12 mouse cellular contexts compared by ENCODE assay signal in genomic region chr19:45176269-45176668, GRCm38 (mm10). TPM values are rescaled to one million over a fixed set of nuclear protein-coding genes. Genes with fewer than 3 reads are reported as not detected.
DNase-seq lines count a peak whose midpoint lies in the region; ATAC-seq and TF ChIP-seq lines count a peak whose summit lies in the region.
"Had no signal": no experiment of that assay in that cellular context is flagged by ENCODE, and none has a peak within 500 bp of the region (broad histone marks: within the 10 kb centered on the region; RNA-seq: fewer than 3 reads in every experiment).

No protein-coding gene starts in this region.

- H3K9ac ChIP-seq in lung, postnatal 0 days (replicated peaks; ENCODE audit: low read depth) = no peak overlapping the region
- H3K9ac ChIP-seq in forebrain, embryonic 16.5 days (replicated peaks; ENCODE audit: low read depth, low read length) = no peak overlapping the region
- H3K9ac ChIP-seq: forebrain, embryonic 12.5 days; hindbrain, embryonic 12.5 days; midbrain, embryonic 12.5 days had no signal

- TF ChIP-seq CTCF in lung, postnatal 0 days (IDR thresholded peaks at IDR 0.05) = no peak

- H3K27me3 ChIP-seq in lung, postnatal 0 days (replicated peaks; ENCODE audit: insufficient read depth, low read length) = no peaks in the 10 kb centered on the region
- peaks cover 2% of the 10 kb centered on the region for H3K27me3 ChIP-seq in forebrain, embryonic 16.5 days (replicated peaks; ENCODE audit: control insufficient read depth, insufficient read depth, low read length)

- TF ChIP-seq EP300 in lung, postnatal 0 days (IDR thresholded peaks at IDR 0.05) = no peak

- H3K4me3 ChIP-seq in lung, postnatal 0 days (ENCODE audit: low read depth, low read length) = no peak overlapping the region
- H3K4me3 ChIP-seq in forebrain, embryonic 16.5 days (replicated peaks; ENCODE audit: low read length) = no peak overlapping the region
- H3K4me3 ChIP-seq: forebrain, embryonic 12.5 days; hindbrain, embryonic 12.5 days; midbrain, embryonic 12.5 days had no signal

- H3K4me1 ChIP-seq in lung, postnatal 0 days (ENCODE audit: insufficient read depth, low read depth, low read length) = no peaks in the 10 kb centered on the region
- H3K4me1 ChIP-seq in forebrain, embryonic 16.5 days (replicated peaks; ENCODE audit: control insufficient read depth, insufficient read depth, low read length) = peaks cover 4% of the 10 kb centered on the region; the same call in 1 of the 2 replicates
- H3K4me1 ChIP-seq: hindbrain, embryonic 12.5 days had no signal

- H3K4me2 ChIP-seq in lung, postnatal 0 days (replicated peaks; ENCODE audit: low read depth, low read length) = no peak overlapping the region
- no peak overlapping the region for H3K4me2 ChIP-seq in forebrain, embryonic 16.5 days (ENCODE audit: low read length)
- H3K4me2 ChIP-seq: hindbrain, embryonic 12.5 days had no signal

- WGBS in lung, postnatal 0 days = 47% methylated on average over 8 of the region's 8 CpGs
- WGBS in forebrain, embryonic 16.5 days = 78% methylated on average over 8 of the region's 8 CpGs

- H3K36me3 ChIP-seq in lung, postnatal 0 days (ENCODE audit: insufficient read depth, low read length) = no peaks in the 10 kb centered on the region
- no peaks in the 10 kb centered on the region for H3K36me3 ChIP-seq in forebrain, embryonic 16.5 days (ENCODE audit: control insufficient read depth, insufficient read depth)
- H3K36me3 ChIP-seq: forebrain, embryonic 12.5 days; hindbrain, embryonic 12.5 days; midbrain, embryonic 12.5 days had no signal

- ATAC-seq in lung, postnatal 0 days = peak; percentile 52
- no peak for ATAC-seq in forebrain, embryonic 16.5 days

- intact Hi-C loops in left cerebral cortex, postnatal 25 days (cut with DNase I) = loop anchor here (2.0 to 5.0 kb wide), 2 partner anchors 19 to 371 kb away; no protein-coding TSS in a partner anchor

- no peak overlapping the region for H3K27ac ChIP-seq in lung, postnatal 0 days (ENCODE audit: low read length)
- no peak overlapping the region for H3K27ac ChIP-seq in forebrain, embryonic 16.5 days (ENCODE audit: low read length)
- H3K27ac ChIP-seq: forebrain, embryonic 12.5 days; hindbrain, embryonic 12.5 days; layer of hippocampus, adult 2 months; midbrain, embryonic 12.5 days had no signal

- H3K9me3 ChIP-seq in lung, postnatal 0 days (ENCODE audit: low read length) = no peaks in the 10 kb centered on the region
- no peaks in the 10 kb centered on the region for H3K9me3 ChIP-seq in forebrain, embryonic 16.5 days (ENCODE audit: control insufficient read depth, low read length)
- H3K9me3 ChIP-seq: forebrain, embryonic 12.5 days; hindbrain, embryonic 12.5 days; midbrain, embryonic 12.5 days had no signal

- peak; percentile 43 for DNase-seq in lung, postnatal 0 days (ENCODE audit: low spot score)
- no peak for DNase-seq in lung, postnatal 14 days
- peak; percentile 23 for DNase-seq in c-Kit-positive CD71-positive TER-119-positive erythroid progenitor cells, embryonic 14.5 days (ENCODE audit: low spot score)
- peak; percentile 8 for DNase-seq in lung, postnatal 25 days (ENCODE audit: low spot score)
- peak; percentile 6 for DNase-seq in testis, postnatal 14 days (ENCODE audit: low spot score)
- no peak for DNase-seq in layer of hippocampus, adult 9-10 months (ENCODE audit: low spot score)
- no peak for DNase-seq in left cerebral cortex, postnatal 25 days (ENCODE audit: low spot score in 2 of 2)

RNA-seq across cellular contexts. Expression of gene Tlx1, which starts 25.8 kb away (rescaled TPM):
- not detected in 2 replicates for polyA plus RNA-seq in lung, postnatal 0 days (2015; fragmentation: Nextera tagmentation; extraction: Ambion mirVana)
- polyA plus RNA-seq in forebrain, embryonic 16.5 days (2015; fragmentation: Nextera tagmentation; extraction: Ambion mirVana) = not detected in 2 replicates
- not detected for total RNA-seq in left cerebral cortex, postnatal 25 days (2021)
- total RNA-seq: layer of hippocampus, adult 2 months had no signal

RNA-seq across cellular contexts. Expression of gene Lbx1, which starts 59.3 kb away (rescaled TPM):
- polyA plus RNA-seq in lung, postnatal 0 days (2015; fragmentation: Nextera tagmentation; extraction: Ambion mirVana) = not detected in 2 replicates
- polyA plus RNA-seq in forebrain, embryonic 16.5 days (2015; fragmentation: Nextera tagmentation; extraction: Ambion mirVana) = not detected in 2 replicates
- not detected for total RNA-seq in left cerebral cortex, postnatal 25 days (2021)
- total RNA-seq: layer of hippocampus, adult 2 months had no signal
- polyA plus RNA-seq: forebrain, embryonic 12.5 days had no signal

Comparison
In these comparisons a context has a peak if more than half of its experiments do, and no peak if none do; other contexts are left out.
1. DNase-seq: peak in lung, postnatal 0 days (single experiment), c-Kit-positive CD71-positive TER-119-positive erythroid progenitor cells, embryonic 14.5 days (single experiment), lung, postnatal 25 days (single experiment) and testis, postnatal 14 days (single experiment); none in lung, postnatal 14 days (single experiment), layer of hippocampus, adult 9-10 months (single experiment) and left cerebral cortex, postnatal 25 days (0 of 2).